Mouse (Mus musculus) sigmoid colon, adult 10 weeks (tissue): ENCODE data around the gene Rhox2c. TPM values are rescaled to one million over a fixed set of nuclear protein-coding genes. Genes with fewer than 3 reads are reported as not detected.

ENCODE experiments used
- polyA plus RNA-seq: library from polyadenylated mRNA; stranded (reverse); fragments of 350-450 nt; fragmentation: Illumina TruSeq; extraction: RNeasy Lipid Tissue Mini Kit (QIAGEN cat#74804); gene quantifications from one replicate; pipeline ENCODE4 v1.2.3, GENCODE M21; 2014; ENCODE audit warnings: low read depth, low replicate concordance

Rhox2c gene
- polyA plus RNA-seq: not detected

DNA sequence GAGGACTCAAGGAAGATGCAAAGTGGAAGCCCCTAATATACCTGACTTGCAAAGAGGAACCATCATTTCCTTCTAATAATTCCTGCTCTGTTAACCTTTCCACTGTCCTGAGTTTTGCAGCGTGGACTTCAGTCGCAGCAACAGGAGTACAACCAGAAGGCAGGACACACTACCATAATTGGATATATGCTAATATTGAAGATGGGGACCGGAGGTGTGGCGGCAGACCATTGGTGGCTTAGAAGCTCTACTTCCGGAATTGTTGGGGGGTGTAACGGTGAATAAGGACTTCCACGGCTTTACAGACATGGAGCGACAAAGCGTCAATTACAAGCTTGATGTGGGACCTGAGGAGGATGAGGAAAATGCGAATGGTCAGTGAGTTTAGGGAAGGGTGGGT lies at the start of gene Rhox2c:
Rhox2c (plus strand) TSS at position 301 of the 400 bp plus-strand sequence.

DNA sequence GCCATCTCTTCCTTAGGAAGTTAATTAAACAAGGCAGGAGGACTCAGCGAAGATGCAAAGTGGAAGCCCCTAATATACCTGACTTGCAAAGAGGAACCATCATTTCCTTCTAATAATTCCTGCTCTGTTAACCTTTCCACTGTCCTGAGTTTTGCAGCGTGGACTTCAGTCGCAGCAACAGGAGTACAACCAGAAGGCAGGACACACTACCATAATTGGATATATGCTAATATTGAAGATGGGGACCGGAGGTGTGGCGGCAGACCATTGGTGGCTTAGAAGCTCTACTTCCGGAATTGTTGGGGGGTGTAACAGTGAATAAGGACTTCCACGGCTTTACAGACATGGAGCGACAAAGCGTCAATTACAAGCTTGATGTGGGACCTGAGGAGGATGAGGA lies 41.7 kb upstream of the Rhox2c start, which contains the start of gene Rhox2b:
Rhox2b (plus strand) TSS at position 301 of the 400 bp plus-strand sequence.

DNA sequence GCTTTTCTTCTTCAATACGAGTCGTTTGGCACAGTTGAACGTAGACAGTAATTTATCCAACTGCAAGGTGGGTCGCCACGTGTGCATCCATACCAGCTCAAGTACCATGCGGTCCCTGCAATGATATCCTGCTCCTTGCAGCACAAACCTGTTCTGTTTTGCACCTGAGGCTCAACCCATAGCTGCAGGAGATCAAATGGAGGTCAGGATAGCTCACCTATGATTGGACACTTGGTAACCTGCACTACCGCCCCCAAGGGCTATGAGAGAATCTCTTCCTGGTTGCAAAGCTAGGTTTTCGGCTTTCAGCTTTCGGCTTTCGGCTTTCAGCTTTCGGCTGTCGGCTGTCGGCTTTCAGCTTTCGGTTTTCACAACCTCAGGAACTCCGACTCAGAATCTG lies 21.3 kb upstream of the Rhox2c start, which contains the start of gene Rhox4b:
Rhox4b (plus strand) TSS at position 301 of the 400 bp plus-strand sequence.

DNA sequence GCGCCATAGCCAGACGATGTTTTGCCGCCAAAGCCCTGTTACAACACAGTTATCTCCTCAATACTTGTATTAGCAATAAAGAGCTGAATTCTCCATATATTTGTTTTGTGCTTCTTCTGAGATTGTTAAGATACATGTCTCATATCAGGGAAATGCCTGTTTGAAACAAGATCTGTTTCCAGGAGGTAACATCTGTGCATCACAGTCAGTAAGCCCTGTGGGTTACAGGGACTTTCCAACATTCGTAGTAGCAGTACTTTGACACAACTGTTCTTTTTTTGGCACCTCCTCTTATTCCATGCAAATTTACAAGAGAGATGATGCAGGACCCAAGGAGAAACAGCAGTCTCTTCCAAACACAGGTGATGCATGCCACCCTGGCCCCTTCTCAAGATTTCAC lies 4.8 kb downstream of the Rhox2c start, which contains the start of gene Rhox3c:
Rhox3c (plus strand) TSS at position 301 of the 400 bp plus-strand sequence.

GRCm38 (mm10) chrX:37480037-37480436 lies 26.6 kb downstream of the Rhox2c start, which contains the start of gene Rhox4c:
TSS of gene Rhox4c (plus strand) at chrX:37480337.

GRCm38 (mm10) chrX:37514059-37514458 lies 60.6 kb downstream of the Rhox2c start, which contains the start of gene Rhox4d:
TSS of gene Rhox4d (plus strand) at chrX:37514359.

Other genes starting within 250 kb of the Rhox2c start
- not detected for gene Gm9, start 242.6 kb upstream of the Rhox2c start, polyA plus RNA-seq
- not detected for gene Rhox1, start 231.4 kb upstream of the Rhox2c start, polyA plus RNA-seq
- not detected for gene Rhox2a, start 208.7 kb upstream of the Rhox2c start, polyA plus RNA-seq
- not detected for gene Rhox3a, start 203.8 kb upstream of the Rhox2c start, polyA plus RNA-seq
- gene Rhox4a, start 188.3 kb upstream of the Rhox2c start, polyA plus RNA-seq: not detected
- gene Rhox3a2, start 73.7 kb upstream of the Rhox2c start, polyA plus RNA-seq: not detected
- gene Rhox4a2, start 62.8 kb upstream of the Rhox2c start, polyA plus RNA-seq: not detected
- gene Rhox2b, start 41.6 kb upstream of the Rhox2c start, polyA plus RNA-seq: not detected
- gene Rhox4b, start 21.2 kb upstream of the Rhox2c start, polyA plus RNA-seq: not detected
- gene Rhox3c, start 4.9 kb downstream of the Rhox2c start, polyA plus RNA-seq: not detected
- not detected for gene Rhox4c, start 26.7 kb downstream of the Rhox2c start, polyA plus RNA-seq
- gene Rhox2d, start 39.7 kb downstream of the Rhox2c start, polyA plus RNA-seq: not detected
- gene Rhox4d, start 60.7 kb downstream of the Rhox2c start, polyA plus RNA-seq: not detected
- not detected for gene Rhox2e, start 76.8 kb downstream of the Rhox2c start, polyA plus RNA-seq
- gene Rhox3e, start 88.3 kb downstream of the Rhox2c start, polyA plus RNA-seq: not detected
- gene Rhox4e, start 103.7 kb downstream of the Rhox2c start, polyA plus RNA-seq: not detected
- not detected for gene Rhox2f, start 117.7 kb downstream of the Rhox2c start, polyA plus RNA-seq
- not detected for gene Rhox3f, start 127.3 kb downstream of the Rhox2c start, polyA plus RNA-seq
- gene Rhox4f, start 154.0 kb downstream of the Rhox2c start, polyA plus RNA-seq: not detected
- not detected for gene Rhox3g, start 174.9 kb downstream of the Rhox2c start, polyA plus RNA-seq
- not detected for gene Rhox2g, start 189.8 kb downstream of the Rhox2c start, polyA plus RNA-seq
- gene Rhox4g, start 197.6 kb downstream of the Rhox2c start, polyA plus RNA-seq: not detected
- gene Rhox3h, start 215.1 kb downstream of the Rhox2c start, polyA plus RNA-seq: not detected
- gene Rhox2h, start 219.6 kb downstream of the Rhox2c start, polyA plus RNA-seq: not detected